Mouse (Mus musculus) frontal cortex, postnatal 14 days (tissue): ENCODE data around the gene Tra2a.
A peak's percentile ranks its signal among the peaks of the same experiment; 100 is the strongest.

Experiments used
- DNase-seq, 2 experiments: peaks; one replicate each; pipeline ENCODE4 v3.0.0; 2022; ENCODE audit warnings: low spot score in 2 of 2

Tra2a gene

DNA sequence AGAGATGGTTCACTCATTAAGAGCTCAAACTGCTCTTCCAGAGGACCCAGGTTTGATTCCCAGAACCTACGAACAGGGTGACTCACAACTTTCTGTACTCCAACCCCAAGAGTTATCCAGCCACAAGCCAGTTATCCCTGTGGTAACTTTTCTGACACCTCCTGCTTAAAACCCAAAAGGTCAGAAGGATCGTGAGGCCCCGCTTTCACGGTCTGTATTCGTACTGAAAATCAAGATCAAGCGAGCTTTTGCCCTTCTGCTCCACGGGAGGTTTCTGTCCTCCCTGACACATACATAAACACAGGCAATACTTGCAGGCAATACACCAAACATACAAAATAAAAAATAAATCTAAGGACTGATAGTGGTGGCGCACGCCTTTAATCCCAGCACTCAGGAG is 27.5 kb downstream of the Tra2a start:
- peak; percentile 100 for DNase-seq

DNA sequence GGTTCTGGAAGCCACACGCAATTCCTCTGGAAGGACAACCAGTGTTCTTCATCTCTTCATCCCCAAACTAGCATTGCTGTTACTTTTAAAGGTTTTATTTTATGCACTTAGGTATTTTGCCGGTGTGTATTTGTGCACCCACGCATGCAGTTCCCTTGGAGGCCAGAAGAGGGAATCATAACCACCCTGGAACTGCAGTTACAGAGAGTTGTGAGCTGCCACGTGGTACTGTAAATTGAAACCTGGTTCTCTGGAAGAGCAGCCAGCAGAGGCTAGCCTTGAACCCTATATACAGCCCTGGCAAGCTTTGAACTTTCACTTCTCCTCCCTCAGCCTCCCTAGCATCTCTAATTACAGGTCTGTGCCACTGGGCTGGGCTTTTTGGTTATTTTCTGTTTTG is 30.5 kb downstream of the Tra2a start:
- DNase-seq, result no peak

DNA sequence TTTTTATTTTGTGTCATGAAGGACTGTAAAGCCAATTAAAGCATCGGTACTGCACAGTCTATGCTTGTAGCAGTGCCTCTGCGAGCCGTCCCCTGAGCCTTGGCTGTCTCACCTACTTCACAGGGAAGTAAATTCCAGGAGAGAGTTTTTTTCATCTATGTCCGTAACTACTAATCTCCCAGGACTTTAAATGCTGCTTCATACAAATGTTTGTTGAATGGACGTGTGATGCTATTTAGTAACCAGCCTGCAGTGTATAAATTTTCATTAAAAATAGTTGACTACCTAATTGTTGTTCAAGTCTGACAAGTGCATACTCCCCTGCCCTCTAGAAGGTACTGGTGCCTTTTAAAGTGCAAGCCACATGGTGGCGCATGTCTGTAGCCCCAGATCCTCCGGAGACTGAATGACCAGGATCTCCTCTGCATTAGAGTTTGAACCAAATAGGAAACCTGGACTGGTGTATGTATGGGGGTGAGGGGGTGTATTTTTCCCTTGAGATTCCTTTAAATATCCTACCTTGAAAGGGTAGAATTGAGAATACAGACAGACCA is 35.6 kb downstream of the Tra2a start:
- DNase-seq, result no peak

DNA sequence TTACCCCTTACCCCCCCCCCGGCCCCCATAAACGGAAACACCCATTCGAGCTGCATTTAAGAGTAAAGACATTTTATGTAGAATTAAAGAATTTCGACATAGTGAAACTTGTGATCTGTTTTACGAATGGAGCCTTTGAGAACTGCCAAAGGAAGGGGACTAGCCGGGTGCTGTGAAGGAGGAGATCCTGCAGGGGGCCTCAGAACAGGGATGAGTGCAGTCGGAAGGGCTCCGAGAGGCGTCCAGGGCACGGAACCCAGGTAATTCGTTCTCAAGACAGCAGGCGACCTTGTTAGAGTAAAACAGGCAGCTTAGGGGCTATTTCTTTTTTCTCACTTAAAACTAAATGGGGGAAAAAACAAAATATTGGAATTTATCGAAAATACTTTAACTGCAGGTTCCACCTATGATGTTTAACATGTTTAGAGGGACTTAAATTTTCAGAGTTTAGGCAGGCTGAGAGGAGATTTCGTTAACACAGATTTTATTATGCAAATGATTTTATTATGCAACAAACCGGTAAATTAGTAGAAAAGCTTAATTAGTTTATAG is 36.6 kb downstream of the Tra2a start:
- no peak for DNase-seq

DNA sequence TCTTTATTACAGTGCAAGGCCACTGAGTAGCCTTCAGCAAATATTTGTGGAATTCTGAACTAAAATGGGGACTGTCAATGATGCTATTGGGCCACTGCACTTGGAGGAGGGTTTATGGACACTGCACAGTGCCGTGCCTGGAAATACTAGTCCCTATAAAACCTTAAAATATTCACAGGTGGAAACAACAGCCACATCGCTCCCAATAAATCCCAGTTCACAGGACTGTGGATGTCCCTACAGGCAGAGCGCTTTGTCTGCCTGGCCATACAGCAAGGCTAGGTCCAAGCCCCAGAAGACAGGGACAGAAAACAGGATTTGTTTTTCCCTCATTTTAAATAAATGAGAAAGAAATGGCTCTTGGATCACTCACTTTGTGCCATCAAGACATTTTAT is 38.1 kb downstream of the Tra2a start:
- DNase-seq, result no peak

DNA sequence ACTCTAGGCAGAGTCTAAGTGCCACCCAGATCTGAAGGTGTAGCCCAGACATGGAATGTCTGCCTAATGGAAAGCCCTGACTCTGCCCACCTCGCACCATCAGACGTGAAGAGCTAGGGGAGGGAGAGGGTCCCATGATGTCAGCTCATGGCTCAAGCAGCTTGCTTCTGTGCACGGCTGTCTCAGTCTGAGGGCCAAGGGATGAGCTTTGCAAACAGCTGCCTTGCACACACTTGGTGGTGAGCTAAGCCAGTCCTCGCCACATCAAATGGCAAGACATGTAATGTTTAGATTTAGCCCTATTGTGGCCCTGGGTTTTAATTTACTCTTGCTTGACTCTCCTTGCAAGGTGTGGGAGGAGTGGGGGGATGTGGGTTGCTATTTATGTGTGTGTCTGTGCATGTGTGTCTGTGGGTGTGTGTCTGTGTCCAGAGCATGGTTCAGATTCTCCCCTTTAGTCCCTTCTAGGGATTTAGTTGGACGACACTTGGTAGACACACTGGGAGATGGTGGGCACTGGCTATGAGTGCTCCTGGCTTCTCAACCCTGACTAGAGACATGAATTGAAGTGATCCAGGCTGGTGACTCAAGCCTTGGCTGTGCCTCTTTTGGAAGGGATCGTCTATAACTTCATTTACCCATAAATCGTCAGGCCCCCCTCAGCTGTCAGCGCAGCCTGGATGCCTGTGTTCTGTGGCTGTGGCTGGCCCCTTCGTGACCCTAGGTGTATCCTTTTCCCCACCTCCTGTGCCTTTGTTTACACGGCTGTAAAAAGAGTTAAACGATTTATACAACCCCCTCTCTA is 38.7 kb downstream of the Tra2a start:
- DNase-seq, result no peak

DNA sequence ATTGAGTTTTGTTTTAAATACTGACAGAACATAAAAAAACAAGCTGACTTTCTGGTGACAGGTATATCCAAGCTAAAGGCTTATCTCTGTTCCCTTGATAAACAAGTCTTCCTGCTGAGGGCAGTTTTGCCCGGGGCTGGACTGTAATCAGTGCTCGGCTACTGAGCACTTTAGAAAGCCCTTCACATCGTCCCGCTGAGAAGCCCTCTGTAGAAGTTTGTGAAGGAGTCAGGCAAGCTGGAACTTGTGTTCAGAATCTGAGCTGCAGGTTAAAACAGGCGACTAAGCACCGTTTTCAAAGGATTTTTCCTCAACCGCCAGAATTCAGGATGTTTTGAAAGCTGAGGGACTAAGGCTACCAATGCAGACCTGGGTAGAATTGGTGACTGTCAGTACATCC is 41.9 kb downstream of the Tra2a start:
- no peak for DNase-seq

DNA sequence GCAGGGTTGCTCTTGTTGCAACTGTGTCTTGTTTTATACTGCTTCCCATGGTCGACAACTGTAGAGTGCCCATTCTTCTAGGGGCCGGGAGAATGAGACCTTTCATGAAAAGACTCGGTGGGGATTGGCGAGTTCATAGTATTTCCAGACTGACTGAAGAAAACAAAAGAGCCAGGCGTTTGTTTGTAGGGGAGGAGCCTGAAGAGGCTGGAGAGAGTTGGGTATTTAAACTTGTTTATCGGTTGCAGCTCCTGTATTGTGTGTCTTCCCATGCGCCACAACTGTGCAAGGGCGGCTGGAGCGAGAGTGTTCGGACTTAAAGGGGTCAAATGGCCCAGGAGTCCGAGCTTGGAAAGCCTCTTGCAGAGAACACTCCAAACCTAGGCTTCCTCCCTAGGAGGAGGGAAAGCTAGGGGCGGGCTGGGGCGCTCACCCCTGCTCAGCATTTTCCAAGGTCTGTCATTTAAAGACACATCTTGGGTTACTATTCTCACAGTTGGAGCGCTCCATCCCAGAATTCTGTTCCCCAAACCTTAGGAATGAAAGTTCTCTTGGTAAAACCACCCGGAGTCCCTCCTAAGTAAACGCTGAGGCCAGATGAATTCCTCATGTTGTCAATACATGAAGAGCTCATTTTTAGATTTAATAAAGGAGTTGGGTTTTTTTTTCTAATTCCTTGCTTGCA is 43.8 kb downstream of the Tra2a start:
- no peak for DNase-seq

DNA sequence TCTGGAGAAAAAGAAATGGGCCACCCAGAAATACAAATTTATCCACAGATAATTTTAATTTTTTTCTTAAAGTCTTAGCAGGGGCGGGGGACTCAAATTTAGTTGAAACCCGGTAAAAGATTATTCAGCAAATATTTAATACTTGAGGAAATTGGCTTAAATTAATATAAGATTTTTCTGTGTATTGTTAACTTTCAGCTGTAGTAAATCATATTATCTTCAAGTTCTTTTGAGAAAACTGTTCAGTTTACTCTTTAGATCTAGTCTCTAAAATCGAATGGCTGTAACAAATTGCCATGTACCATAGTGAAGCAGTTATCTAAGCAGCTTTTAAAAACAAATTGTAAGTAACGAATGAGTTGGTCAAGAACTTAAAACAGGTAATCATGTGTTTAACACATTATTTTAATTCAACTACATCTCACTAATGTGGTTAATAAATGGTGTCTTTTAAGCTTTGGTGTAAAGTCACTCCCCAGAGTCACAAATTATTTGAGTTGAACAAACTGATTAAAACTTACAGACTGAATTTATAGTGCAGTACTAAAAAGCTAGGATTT is 44.8 kb downstream of the Tra2a start:
- DNase-seq, result no peak

DNA sequence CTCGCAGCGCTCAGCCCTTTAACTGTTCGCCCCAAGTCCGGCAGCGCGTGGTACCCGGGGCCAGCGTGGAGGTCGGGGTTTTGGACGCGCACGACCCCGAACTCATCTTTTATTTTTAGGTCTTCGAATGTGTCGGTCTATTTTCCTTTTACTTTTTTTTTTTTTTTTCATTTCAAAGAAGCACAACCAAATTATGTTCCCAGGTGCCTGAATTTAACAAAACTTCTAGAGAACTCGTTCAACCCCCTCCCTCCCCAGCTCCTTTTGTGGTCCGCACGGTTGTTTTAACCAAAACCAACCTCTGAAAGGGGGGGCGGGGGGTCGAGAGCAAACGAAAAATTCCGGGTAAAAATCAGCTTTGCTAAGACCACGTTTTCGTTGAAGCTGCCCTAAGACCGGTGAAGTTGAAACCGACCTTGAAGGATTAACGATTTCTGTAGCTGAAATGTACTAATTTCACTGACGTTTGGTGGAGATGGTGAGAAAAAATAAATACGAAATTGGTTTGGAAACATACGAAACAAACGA is 45.5 kb downstream of the Tra2a start:
- no peak for DNase-seq

DNA sequence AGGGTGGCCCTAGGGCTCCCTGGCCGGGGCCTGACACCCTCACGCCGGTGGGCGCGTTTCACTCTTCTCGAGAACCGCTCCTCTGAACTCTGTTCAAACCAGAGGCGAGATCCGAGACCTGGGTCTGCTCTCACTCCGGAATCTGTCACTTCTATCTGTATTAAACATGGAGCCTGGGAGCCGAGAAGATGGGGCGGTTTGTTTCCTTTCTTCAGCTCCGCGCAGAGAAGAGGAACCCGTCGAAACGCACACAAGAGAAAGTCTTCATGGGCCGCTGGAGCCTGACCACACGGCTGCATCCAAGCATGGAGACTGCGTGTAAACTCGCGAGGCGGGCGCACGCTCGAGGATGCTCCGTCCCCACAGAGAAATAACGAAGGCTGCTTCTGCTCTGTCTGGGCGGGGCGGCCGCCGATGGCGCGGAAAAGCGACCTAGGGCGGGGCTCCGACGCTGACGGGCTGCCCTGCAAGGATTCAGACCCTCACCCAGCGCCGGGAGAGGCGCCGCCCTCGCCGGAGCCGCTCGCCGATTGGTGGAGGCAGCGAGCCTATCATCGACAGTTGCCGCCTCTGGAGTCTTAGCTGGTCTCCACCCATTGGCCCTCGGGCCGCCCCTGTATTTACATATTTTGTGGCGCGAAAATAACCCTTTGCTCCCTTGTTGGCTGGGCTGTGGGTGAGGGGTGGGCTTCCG is 46.1 kb downstream of the Tra2a start:
- no peak for DNase-seq

DNA sequence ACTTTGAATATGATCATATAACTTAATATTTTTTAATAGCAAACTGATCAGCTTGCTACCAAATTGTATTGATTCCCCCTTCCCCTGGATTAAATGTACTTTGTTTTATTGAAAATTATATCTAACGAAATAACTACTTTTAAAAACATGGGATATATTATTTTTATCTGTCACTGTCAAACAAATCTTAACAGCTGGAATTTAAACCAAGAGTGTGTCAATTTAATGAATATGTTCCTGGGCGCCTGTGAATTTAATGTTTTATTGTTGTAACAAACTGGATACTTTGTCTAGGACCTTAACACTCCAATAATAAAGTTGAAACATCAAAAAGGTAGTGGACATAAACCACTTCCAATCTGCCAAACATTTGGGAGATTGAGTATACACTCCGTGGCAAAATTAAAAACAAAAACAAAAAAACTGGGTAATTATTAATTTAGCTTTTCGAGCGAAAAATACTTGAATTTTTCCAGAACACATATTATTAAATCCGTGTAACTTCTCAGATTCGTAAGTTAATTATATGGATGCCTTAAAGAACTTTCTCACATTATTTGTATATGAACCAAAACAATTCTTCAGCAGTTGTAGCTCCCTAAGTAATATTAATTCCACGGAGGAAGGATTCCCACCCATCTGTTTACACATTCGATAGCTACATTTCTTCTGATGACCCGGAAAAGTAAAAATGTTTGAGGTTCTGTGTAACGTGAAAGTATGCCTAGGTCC is 46.9 kb downstream of the Tra2a start:
- no peak for DNase-seq

DNA sequence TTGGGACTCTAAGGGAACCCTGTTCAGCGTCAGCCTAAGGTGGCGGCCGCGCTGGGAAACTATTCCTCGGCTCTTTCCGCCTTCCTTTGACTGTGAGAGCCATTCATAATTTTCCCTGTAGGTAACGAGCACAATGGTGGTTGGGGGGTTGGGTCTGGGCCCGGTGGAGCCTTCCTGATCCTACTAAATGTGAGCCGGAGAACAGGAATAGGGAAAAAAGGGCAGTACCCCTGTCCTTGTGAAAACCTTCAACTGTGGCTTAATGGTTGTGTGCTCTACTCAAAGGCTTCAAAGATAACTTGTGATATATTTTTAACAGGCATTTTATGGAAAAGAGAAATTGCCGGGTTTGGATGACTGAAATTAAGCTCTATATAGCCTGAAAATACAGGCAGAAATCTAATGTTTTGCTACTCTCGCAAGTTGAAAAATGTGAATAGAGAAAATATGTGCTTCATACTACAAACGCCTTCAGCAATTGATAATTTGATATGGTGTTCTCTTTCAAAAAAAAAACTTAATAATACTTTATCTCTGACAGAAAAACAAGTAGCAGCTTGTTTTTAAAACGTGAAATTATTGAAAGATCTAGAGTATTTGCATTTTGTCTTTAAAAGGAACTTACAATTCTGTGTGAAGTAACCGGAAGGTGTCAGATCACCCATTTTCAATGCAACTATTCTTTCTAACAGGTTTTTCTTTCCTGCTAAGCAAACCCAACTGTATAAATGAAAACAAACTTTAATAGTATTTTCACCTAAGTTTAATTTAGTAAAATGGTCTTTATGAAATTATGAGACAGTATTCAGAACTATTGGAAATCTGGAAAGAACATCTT is 47.9 kb downstream of the Tra2a start:
- no peak for DNase-seq

DNA sequence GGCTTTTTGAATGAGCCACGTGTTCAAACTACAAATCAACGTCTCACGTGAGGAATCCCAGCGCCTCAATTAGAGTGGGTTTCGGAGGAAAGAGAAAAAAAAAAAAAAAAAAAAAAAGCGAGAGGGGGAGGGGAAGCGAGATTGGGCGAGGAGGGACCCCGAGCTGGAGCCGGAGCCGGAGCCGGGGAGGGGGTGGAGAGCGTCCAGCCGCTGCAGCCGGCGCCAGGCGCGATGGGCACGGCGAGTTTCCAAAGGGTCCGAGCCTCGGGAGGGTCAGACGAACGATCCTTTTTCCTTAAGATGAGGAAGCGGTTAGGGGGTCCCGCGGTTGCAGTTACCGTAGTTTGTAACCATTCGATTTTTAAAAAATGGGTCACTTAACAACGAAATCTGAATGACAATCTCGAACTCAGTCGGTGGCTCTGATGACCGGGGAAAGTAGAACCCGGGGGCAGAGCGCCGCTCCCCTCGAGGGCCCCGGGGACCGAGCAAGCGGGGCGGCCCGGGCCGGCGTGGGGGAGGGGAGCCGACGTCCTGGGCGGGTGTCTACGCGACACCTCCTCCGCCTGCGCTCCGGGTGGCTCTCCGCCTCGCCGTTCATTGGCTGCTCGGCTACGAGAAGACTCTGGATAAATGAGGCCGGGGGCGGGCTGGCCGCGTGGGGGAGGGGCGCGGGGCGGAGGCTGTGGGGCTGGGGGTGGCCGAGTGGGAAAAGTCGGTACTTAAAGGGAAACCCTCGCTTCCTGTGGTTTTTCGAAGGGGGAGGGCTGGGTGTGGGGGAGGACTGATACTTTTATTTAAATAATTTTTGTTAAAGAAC is 48.7 kb downstream of the Tra2a start, which contains the start of gene Igf2bp3:
Gene Igf2bp3 (minus strand): TSS at position 30 of the 820 bp plus-strand sequence.
- DNase-seq, result no peak

DNA sequence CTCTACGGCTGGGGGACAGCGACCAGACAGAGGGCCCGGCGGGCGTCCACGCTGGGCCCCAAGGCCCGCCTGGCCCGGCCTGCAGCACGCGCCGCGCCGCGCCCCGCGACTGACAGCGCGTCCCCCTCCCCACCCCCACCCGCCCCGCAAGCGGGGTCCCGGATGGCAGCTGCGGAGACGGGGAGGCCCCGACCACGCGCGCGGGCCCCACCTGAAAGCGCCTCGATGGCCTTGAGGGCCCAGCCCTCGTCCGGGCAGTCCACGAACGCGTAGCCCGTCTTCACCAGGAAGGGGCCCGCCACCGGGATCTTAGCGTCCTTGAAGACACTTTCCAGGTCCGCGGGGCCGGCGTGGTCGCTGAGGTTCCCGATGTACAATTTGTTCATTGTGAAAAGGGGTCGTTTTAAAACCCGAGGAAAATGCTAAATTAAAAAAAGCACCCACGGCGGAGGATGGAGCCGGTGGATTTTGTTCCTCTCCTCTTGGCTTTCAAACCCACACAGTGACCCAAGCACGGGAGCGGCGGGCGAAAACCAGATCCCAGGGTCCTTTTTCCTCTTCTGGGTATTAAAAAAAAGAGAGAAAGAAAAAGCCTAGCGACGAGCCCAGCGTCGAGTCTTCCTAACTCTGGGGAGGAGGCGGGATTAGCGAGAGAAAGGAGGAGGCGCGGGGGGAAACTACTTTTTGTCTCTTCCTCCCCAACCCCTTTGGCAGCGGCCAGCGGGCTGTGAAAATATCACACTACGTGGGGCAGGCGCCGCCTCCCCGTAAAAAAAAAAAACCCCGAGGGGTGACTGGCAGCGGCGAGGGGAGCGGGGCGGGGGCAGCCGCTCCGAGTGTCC is 49.5 kb downstream of the Tra2a start:
- DNase-seq, result no peak

DNA sequence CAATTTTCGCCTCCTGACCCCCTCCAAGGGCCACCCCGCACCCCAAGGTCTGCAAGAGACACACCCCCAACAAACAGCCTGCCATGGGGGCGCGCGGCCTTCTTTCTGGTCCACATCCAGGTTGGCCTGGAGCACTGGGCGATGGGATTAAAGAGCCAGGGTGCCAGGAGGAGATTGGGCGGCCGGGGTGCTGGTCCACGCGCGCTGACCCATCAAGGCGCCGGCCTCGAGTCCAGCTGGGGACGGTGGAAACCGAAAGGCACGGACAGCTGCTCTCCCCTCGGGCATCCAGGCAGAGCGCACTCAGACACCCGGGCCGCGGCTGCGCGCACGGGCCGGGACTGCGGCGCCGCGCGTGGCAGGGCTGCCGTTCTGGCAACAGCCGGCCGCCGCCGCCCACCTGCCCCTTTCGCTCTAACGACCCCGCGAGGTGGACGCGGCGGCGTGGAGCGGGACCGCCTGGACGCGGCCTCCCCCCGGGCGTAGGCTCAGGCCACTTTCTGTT is 50.2 kb downstream of the Tra2a start:
- no peak for DNase-seq

DNA sequence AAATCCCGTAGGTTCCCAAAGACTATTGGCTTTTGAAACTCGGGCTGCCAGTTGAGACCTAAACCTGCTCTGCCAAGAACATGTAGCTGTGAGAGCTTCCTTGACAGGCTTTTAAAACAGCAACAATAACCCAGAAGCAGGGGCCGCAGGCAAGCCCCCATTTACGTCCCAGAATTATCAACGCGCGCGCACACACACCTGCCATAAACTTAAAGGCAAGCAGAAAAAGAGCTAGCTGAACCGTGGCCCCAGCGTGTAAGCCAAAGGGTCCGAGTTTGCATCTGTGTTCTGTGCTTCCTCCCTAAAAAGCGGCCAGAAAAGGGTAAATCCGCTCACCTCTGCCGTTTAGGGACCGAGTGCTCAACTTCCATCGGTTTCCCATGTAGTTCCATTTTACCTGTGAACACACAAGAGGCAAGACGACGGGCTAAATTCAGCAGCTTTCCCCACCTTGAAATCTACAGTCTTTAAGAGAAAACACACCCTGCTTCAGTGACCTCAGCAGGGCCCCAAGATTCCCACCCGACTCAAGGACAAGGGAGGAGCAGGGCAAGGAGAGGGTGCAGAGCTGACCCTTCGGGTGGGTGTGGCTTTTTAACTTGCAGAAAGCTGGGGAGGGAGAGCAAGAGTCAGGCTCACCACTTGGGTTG is 50.8 kb downstream of the Tra2a start:
- no peak for DNase-seq
